Mouse (Mus musculus): ENCODE results near the gene Sox10. TPM values are rescaled to one million over a fixed set of nuclear protein-coding genes. Genes with fewer than 3 reads are reported as not detected.

The Sox10 gene
- 0.81 and 0.84 TPM in 2 replicates for polyA plus RNA-seq (2014; fragmentation: Nextera tagmentation; extraction: Ambion mirVana)

DNA sequence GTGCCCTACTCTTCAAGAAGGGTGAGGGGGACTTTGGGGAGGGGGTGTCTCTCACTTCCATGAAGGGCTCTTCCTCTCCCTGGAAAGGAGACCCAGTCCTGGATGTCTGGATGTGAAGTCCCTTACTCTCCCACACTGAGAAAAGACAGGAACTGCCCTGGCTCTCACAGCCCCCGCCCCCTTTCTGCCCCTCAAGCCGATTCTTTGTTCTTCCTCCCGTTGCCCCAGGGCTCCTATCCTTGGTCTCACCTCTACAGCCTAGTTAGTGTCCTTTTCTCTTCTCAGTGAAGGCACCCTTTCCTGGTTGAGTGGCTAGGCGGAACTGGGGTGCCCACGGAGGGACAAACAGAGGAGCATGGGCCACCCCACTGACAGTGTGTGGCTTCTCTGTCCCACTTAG, at the start of gene Sox10:
Sox10 (minus strand) TSS at position 101 of the 400 bp plus-strand sequence.
- ATAC-seq (replicated peaks; ENCODE audit: low FRiP score) (no peak), DNase-seq (ENCODE audit: low spot score) (no peak)
- H3K4me2 ChIP-seq: no peak within 1 kb of the TSS
- no peak within 1 kb of the TSS for H3K4me3 ChIP-seq (ENCODE audit: low read depth, low read length)
- no peak within 1 kb of the TSS for H3K9ac ChIP-seq (ENCODE audit: low read depth, low read length)
- no peak within 1 kb of the TSS for H3K27ac ChIP-seq (ENCODE audit: low read depth, low read length)
- WGBS: 48% methylated on average over 5 of the region's 5 CpGs
- H3K4me1 ChIP-seq (replicated peaks; ENCODE audit: control insufficient read depth, insufficient read depth, low read length): peaks cover 2% of the 10 kb centered on the region; the same call in 1 of the 2 replicates
- H3K36me3 ChIP-seq (ENCODE audit: control insufficient read depth, insufficient read depth, low read length): no peaks in the 10 kb centered on the region
- peaks cover 62% of the 10 kb centered on the region for H3K27me3 ChIP-seq (replicated peaks; ENCODE audit: control insufficient read depth, insufficient read depth, low read length)
- no peaks in the 10 kb centered on the region for H3K9me3 ChIP-seq (ENCODE audit: control insufficient read depth, low read length)

DNA sequence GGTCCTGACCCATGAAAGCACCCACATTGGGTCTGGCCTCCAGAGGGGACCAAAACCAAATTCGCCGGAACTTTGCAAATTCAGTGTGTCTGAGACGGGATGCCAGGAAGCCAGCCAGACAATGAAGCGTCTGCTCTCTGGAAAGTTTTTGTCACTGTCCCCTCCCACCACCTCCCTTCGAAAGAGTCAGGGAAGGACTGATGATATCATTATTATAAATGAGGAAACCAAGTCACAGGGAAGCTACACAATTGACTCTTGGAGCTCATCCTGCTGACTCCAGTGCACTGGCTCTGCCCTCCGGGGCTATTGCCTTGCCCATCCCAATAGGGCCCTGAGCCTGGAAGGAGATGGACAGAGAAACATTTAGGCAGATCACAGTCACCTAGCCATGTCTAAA, 48.6 kb upstream of the Sox10 start:
- 66% methylated on average over 6 of the region's 6 CpGs for WGBS
- Histone ChIP-seq H3K9me3 (ENCODE audit: control insufficient read depth, low read length) (no peaks in the 10 kb centered on the region), H3K4me2 (no peak overlapping the region), H3K27me3 (replicated peaks; ENCODE audit: control insufficient read depth, insufficient read depth, low read length) (no peaks in the 10 kb centered on the region), H3K36me3 (ENCODE audit: control insufficient read depth, insufficient read depth, low read length) (no peaks in the 10 kb centered on the region), H3K4me3 (ENCODE audit: low read depth, low read length) (no peak overlapping the region), H3K4me1 (replicated peaks; ENCODE audit: control insufficient read depth, insufficient read depth, low read length) (no peaks in the 10 kb centered on the region), H3K27ac (ENCODE audit: low read depth, low read length) (no peak overlapping the region), H3K9ac (ENCODE audit: low read depth, low read length) (no peak overlapping the region)
- no peak for ATAC-seq (replicated peaks; ENCODE audit: low FRiP score)
- no peak for DNase-seq (ENCODE audit: low spot score)

DNA sequence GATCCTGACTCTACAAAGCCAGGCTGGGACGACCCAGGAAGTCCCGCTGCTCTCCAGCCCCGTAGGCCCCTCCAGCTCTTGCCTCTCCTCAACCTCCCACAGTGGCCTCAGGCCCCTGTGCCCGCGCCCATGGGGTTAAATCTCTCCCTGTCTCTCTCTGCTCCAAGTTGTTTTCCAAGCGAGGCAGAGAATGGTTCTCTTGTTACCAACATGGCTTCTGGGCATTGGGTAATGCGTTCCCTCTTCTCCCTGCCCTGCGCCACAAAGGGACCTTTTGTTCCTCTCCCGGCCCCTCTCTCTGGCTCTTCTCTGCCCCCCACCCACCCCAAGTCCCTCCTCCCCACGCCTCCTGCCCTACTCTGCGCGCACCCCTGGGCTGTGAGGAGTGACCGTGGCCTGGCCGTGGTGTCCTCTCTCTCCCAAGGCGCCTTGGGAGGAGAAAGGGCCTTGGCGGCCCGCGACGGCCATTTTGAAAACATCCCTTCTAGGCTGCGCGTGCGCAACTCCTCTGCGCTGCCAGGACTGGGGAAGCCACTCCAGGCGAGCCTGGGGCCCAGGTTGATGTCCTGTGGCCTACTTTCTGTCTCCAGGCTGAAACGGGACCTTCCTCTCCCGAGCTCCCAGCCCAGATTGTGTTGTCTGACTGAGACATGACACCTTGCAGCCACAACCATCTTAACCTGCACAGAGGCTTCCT, 47.9 kb upstream of the Sox10 start:
- H3K4me2 ChIP-seq: no peak overlapping the region
- DNase-seq (ENCODE audit: low spot score) (no peak), ATAC-seq (replicated peaks; ENCODE audit: low FRiP score) (no peak)
- no peak overlapping the region for H3K27ac ChIP-seq (ENCODE audit: low read depth, low read length)
- H3K27me3 ChIP-seq (replicated peaks; ENCODE audit: control insufficient read depth, insufficient read depth, low read length): no peaks in the 10 kb centered on the region; the same call in 1 of the 2 replicates
- no peaks in the 10 kb centered on the region for H3K36me3 ChIP-seq (ENCODE audit: control insufficient read depth, insufficient read depth, low read length)
- no peaks in the 10 kb centered on the region for H3K9me3 ChIP-seq (ENCODE audit: control insufficient read depth, low read length)
- no peak overlapping the region for H3K4me3 ChIP-seq (ENCODE audit: low read depth, low read length)
- no peak overlapping the region for H3K9ac ChIP-seq (ENCODE audit: low read depth, low read length)
- H3K4me1 ChIP-seq (replicated peaks; ENCODE audit: control insufficient read depth, insufficient read depth, low read length): no peaks in the 10 kb centered on the region
- 87% methylated on average over 26 of the region's 26 CpGs for WGBS

DNA sequence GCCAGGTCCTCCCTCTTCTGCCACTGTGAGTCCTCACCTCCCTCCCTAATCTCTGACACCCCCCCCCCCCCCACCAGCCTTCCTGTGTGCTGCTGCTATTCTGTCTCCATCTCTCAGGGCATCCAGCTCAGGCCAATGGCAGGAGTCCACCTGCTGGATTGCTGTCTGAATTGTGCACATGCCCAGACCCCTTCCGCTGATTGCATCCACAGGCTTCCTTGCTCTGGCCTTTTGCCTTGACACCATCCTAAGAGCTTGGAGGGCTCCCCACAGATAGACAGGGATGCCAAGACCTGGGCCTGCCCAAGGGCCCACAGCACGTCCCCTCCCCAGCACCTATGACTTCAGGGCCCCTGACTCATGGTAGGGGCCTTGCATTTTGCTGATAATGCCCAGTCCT, 45.3 kb upstream of the Sox10 start:
- Histone ChIP-seq H3K4me2 (no peak overlapping the region), H3K9ac (ENCODE audit: low read depth, low read length) (no peak overlapping the region), H3K4me1 (replicated peaks; ENCODE audit: control insufficient read depth, insufficient read depth, low read length) (no peaks in the 10 kb centered on the region), H3K27me3 (replicated peaks; ENCODE audit: control insufficient read depth, insufficient read depth, low read length) (no peaks in the 10 kb centered on the region; the same call in 1 of the 2 replicates), H3K9me3 (ENCODE audit: control insufficient read depth, low read length) (no peaks in the 10 kb centered on the region), H3K36me3 (ENCODE audit: control insufficient read depth, insufficient read depth, low read length) (no peaks in the 10 kb centered on the region), H3K4me3 (ENCODE audit: low read depth, low read length) (no peak overlapping the region), H3K27ac (ENCODE audit: low read depth, low read length) (no peak overlapping the region)
- no peak for ATAC-seq (replicated peaks; ENCODE audit: low FRiP score)
- whole genome bisulfite sequencing: 65% methylated on average over 2 of the region's 2 CpGs
- no peak for DNase-seq (ENCODE audit: low spot score)

GRCm38 (mm10) chr15:79208758-79209439, 43.9 kb upstream of the Sox10 start:
- WGBS: 69% methylated on average over 27 of the region's 27 CpGs
- Histone ChIP-seq H3K27me3 (replicated peaks; ENCODE audit: control insufficient read depth, insufficient read depth, low read length) (no peaks in the 10 kb centered on the region; the same call in 1 of the 2 replicates), H3K9me3 (ENCODE audit: control insufficient read depth, low read length) (no peaks in the 10 kb centered on the region), H3K9ac (ENCODE audit: low read depth, low read length) (no peak overlapping the region), H3K4me2 (peak overlapping the region; percentile 5; the same call in 1 of the 2 replicates), H3K4me1 (replicated peaks; ENCODE audit: control insufficient read depth, insufficient read depth, low read length) (no peaks in the 10 kb centered on the region), H3K4me3 (ENCODE audit: low read depth, low read length) (no peak overlapping the region), H3K36me3 (ENCODE audit: control insufficient read depth, insufficient read depth, low read length) (no peaks in the 10 kb centered on the region), H3K27ac (ENCODE audit: low read depth, low read length) (no peak overlapping the region)
- ATAC-seq (replicated peaks; ENCODE audit: low FRiP score): no peak
- no peak for DNase-seq (ENCODE audit: low spot score)

DNA sequence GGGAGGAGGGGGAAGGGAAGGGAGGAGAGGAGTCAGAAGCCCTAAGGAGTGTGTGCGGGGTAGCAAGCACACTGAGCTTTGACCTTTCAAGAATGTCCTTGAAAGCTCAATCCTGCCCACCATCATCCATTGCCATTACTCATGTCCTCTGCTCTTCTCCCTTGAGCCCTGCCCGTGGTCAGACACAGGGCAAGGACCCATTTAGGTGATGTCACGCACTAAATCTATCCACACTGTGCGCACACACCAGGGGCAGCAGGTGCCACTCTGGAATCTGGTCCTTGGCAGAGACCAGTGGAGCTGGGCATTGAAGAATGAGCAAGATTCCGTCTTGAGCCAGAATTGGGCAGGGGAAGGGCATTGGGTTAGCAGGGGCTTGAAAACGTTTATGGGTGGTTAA, 43.2 kb upstream of the Sox10 start:
- no peaks in the 10 kb centered on the region for H3K4me1 ChIP-seq (replicated peaks; ENCODE audit: control insufficient read depth, insufficient read depth, low read length)
- WGBS: 77% methylated on average over 6 of the region's 6 CpGs
- no peak overlapping the region for H3K9ac ChIP-seq (ENCODE audit: low read depth, low read length)
- H3K9me3 ChIP-seq (ENCODE audit: control insufficient read depth, low read length): no peaks in the 10 kb centered on the region
- no peaks in the 10 kb centered on the region for H3K36me3 ChIP-seq (ENCODE audit: control insufficient read depth, insufficient read depth, low read length)
- no peak overlapping the region for H3K4me2 ChIP-seq
- H3K4me3 ChIP-seq (ENCODE audit: low read depth, low read length): no peak overlapping the region
- DNase-seq (ENCODE audit: low spot score) (no peak), ATAC-seq (replicated peaks; ENCODE audit: low FRiP score) (no peak)
- no peak overlapping the region for H3K27ac ChIP-seq (ENCODE audit: low read depth, low read length)
- H3K27me3 ChIP-seq (replicated peaks; ENCODE audit: control insufficient read depth, insufficient read depth, low read length): no peaks in the 10 kb centered on the region; the same call in 1 of the 2 replicates

DNA sequence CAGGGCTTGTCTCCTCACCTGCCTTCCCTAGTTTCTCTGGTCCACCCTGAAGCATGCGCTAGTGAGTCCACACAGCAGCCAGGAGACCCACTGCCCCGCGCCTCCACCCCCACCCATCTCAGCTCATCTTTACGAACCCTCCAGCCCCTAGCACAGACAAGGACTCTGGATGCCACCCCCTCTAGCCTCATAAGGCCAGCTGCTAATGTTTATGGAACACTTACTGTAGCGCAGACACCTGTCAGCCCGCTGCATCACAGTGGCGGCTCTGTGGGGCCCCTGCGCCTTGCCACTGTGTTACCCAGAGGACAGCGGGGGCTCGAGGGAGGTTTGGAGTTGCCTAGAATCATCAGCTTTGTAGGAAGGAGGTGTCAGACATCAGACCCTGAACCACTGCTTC, 37.5 kb upstream of the Sox10 start:
- no peaks in the 10 kb centered on the region for H3K36me3 ChIP-seq (ENCODE audit: control insufficient read depth, insufficient read depth, low read length)
- no peak overlapping the region for H3K4me3 ChIP-seq (ENCODE audit: low read depth, low read length)
- peaks cover 7% of the 10 kb centered on the region; the same call in 1 of the 2 replicates for H3K4me1 ChIP-seq (replicated peaks; ENCODE audit: control insufficient read depth, insufficient read depth, low read length)
- H3K27ac ChIP-seq (ENCODE audit: low read depth, low read length): no peak overlapping the region
- H3K9ac ChIP-seq (ENCODE audit: low read depth, low read length): no peak overlapping the region
- H3K4me2 ChIP-seq: no peak overlapping the region
- H3K27me3 ChIP-seq (replicated peaks; ENCODE audit: control insufficient read depth, insufficient read depth, low read length): peaks cover 8% of the 10 kb centered on the region
- H3K9me3 ChIP-seq (ENCODE audit: control insufficient read depth, low read length): no peaks in the 10 kb centered on the region
- DNase-seq (ENCODE audit: low spot score) (no peak), ATAC-seq (replicated peaks; ENCODE audit: low FRiP score) (no peak)
- 24% methylated on average over 10 of the region's 10 CpGs for WGBS

- Histone ChIP-seq H3K4me3 (ENCODE audit: low read depth, low read length) (no peak overlapping the region), H3K9ac (ENCODE audit: low read depth, low read length) (no peak overlapping the region), H3K36me3 (ENCODE audit: control insufficient read depth, insufficient read depth, low read length) (no peaks in the 10 kb centered on the region), H3K27ac (ENCODE audit: low read depth, low read length) (no peak overlapping the region), H3K4me2 (no peak overlapping the region), H3K4me1 (replicated peaks; ENCODE audit: control insufficient read depth, insufficient read depth, low read length) (peaks cover 7% of the 10 kb centered on the region; the same call in 1 of the 2 replicates), H3K27me3 (replicated peaks; ENCODE audit: control insufficient read depth, insufficient read depth, low read length) (peaks cover 8% of the 10 kb centered on the region), H3K9me3 (ENCODE audit: control insufficient read depth, low read length) (no peaks in the 10 kb centered on the region)
- 36% methylated on average over 13 of the region's 13 CpGs for WGBS
- ATAC-seq (replicated peaks; ENCODE audit: low FRiP score) (no peak), DNase-seq (ENCODE audit: low spot score) (no peak)
These were observed 36.6 kb upstream of the Sox10 start for GRCm38 (mm10) chr15:79201491-79202150.
